Mouse (Mus musculus) C2C12 (cell line): ENCODE measurements at regions not wholly inside any gene's neighbourhood (a gene's known extent, or its start where the extent isn't known, plus 50 kb on each side); places are given as distances from the start of the nearest gene placed in this dataset.

Experiments used
- H3K27me3 ChIP-seq: one replicate; pipeline ENCODE4 v1.6.1; 2011; ENCODE audit not compliant: control insufficient read depth, insufficient read depth, insufficient read length
- H3K36me3 ChIP-seq: one replicate; pipeline ENCODE4 v1.6.1; 2011; ENCODE audit not compliant: control insufficient read depth, insufficient read depth
- H3K4me3 ChIP-seq: one replicate; pipeline ENCODE4 v1.5.1; 2011; ENCODE audit warnings: mild to moderate bottlenecking, control low read depth; ENCODE audit not compliant: poor library complexity, insufficient read depth, severe bottlenecking
- H3K79me2 ChIP-seq: one replicate; pipeline ENCODE4 v1.6.1; 2011; ENCODE audit not compliant: control insufficient read depth, insufficient read depth
- H3K79me3 ChIP-seq: one replicate; pipeline ENCODE4 v1.6.1; 2011; ENCODE audit warnings: low read depth, control low read depth
- H3ac ChIP-seq: one replicate; pipeline ENCODE3; 2011; ENCODE audit warnings: low read depth; ENCODE audit not compliant: control insufficient read depth, insufficient read length
- CEBPB ChIP-seq: IDR thresholded peaks from one replicate; pipeline ENCODE4 v1.6.1; 2011; ENCODE audit warnings: low read depth, mild to moderate bottlenecking, control low read depth, moderate library complexity
- CTCF ChIP-seq: IDR thresholded peaks from one replicate; pipeline ENCODE4 v1.5.1; 2011; ENCODE audit not compliant: control insufficient read depth, insufficient read depth, insufficient read length
- FOSL1 ChIP-seq: IDR thresholded peaks from one replicate; pipeline ENCODE4 v1.8.0; 2011; ENCODE audit warnings: mild to moderate bottlenecking, low read length; ENCODE audit not compliant: poor library complexity, insufficient read depth, severe bottlenecking
- MAX ChIP-seq: IDR thresholded peaks from one replicate; pipeline ENCODE4 v1.6.1; 2011; ENCODE audit warnings: mild to moderate bottlenecking, control low read depth
- MYOD1 ChIP-seq: IDR thresholded peaks from one replicate; pipeline ENCODE4 v1.6.1; 2011; ENCODE audit warnings: low read depth; ENCODE audit not compliant: control insufficient read depth, insufficient read length
- MYOG ChIP-seq: IDR thresholded peaks from one replicate; pipeline ENCODE4 v1.6.1; 2011; ENCODE audit not compliant: control insufficient read depth, insufficient read length; ENCODE audit errors: extremely low read depth
- USF1 ChIP-seq: IDR thresholded peaks from one replicate; pipeline ENCODE4 v1.6.1; 2011; ENCODE audit warnings: low read depth, mild to moderate bottlenecking, control low read depth, moderate library complexity

GRCm38 (mm10) chr9:69668475-69669090 is 92.2 kb downstream of the Foxb1 start:
- Histone ChIP-seq H3ac (no peak overlapping the region), H3K36me3 (no peaks in the 10 kb centered on the region), H3K79me3 (no peaks in the 10 kb centered on the region), H3K27me3 (peaks cover 39% of the 10 kb centered on the region), H3K79me2 (no peaks in the 10 kb centered on the region), H3K4me3 (no peak overlapping the region)
- TF ChIP-seq MYOD1, result no peak
- no peak for TF ChIP-seq MAX
- TF ChIP-seq CTCF, result no peak
- TF ChIP-seq FOSL1, result no peak
- no peak for TF ChIP-seq MYOG
- no peak for TF ChIP-seq CEBPB
- TF ChIP-seq USF1, result no peak

GRCm38 (mm10) chr9:69667064-69667533 is 93.6 kb downstream of the Foxb1 start:
- no peaks in the 10 kb centered on the region for H3K79me3 ChIP-seq
- peaks cover 31% of the 10 kb centered on the region for H3K27me3 ChIP-seq
- H3ac ChIP-seq, result no peak overlapping the region
- H3K36me3 ChIP-seq, result no peaks in the 10 kb centered on the region
- H3K79me2 ChIP-seq, result no peaks in the 10 kb centered on the region
- H3K4me3 ChIP-seq, result no peak overlapping the region
- TF ChIP-seq FOSL1 (no peak), MYOG (no peak), CTCF (no peak), CEBPB (no peak), MYOD1 (no peak), USF1 (no peak), MAX (no peak)

- TF ChIP-seq MYOG (no peak), CTCF (no peak), CEBPB (no peak), USF1 (no peak), MYOD1 (no peak)
- H3K79me2 ChIP-seq, result no peaks in the 10 kb centered on the region
- H3K79me3 ChIP-seq, result no peaks in the 10 kb centered on the region
- no peak overlapping the region for H3K4me3 ChIP-seq
- H3K27me3 ChIP-seq, result peaks cover 15% of the 10 kb centered on the region
- no peaks in the 10 kb centered on the region for H3K36me3 ChIP-seq
- no peak overlapping the region for H3ac ChIP-seq
Measured at GRCm38 (mm10) chr9:69664201-69664600, 96.5 kb downstream of the Foxb1 start.

DNA sequence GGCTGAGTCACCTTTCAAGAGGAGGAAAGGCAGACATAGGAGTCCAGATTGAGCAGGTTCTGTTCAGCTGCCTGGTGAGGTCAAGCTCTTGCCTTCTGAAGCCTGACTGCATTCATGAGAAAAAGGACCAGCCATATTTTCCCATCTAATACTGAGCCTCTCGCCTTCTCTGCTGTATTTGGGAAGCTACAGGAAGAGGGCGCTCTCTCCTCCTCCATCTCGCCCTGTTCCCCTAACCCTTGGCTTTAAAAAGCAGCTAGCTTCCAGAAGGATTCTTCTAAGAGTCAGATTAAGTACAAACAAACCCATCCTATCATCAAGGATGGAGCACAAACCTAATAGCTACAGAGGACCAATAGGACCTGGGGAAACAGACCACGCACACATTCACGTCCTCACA is 98.3 kb downstream of the Foxb1 start:
- TF ChIP-seq CTCF, result no peak
- Histone ChIP-seq H3ac (no peak overlapping the region), H3K79me2 (no peaks in the 10 kb centered on the region), H3K79me3 (no peaks in the 10 kb centered on the region), H3K27me3 (peaks cover 4% of the 10 kb centered on the region), H3K4me3 (no peak overlapping the region), H3K36me3 (no peaks in the 10 kb centered on the region)

DNA sequence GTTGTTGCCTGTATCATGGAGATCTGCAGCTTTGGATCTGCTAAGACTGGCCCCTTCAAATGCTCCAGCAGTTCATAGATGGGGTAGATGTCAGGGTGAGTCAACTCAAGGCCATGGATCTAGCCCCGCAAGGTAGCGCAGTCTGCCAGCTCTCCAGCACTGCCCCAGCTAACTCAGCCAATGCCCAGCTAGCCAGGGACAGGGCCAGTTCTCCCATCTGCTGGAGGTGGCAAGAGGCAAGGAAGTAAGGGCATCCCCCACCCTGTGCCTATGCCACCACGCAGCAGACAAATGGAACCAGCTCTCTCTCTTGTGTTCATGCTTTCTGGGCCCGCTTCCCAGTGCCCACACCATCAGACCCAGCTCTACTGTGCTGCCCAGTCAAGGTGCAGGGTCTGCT is 102.5 kb downstream of the Foxb1 start:
- H3K79me2 ChIP-seq, result no peaks in the 10 kb centered on the region
- no peak overlapping the region for H3K4me3 ChIP-seq
- H3ac ChIP-seq, result no peak overlapping the region
- H3K36me3 ChIP-seq, result no peaks in the 10 kb centered on the region
- H3K79me3 ChIP-seq, result no peaks in the 10 kb centered on the region
- H3K27me3 ChIP-seq, result peaks cover 4% of the 10 kb centered on the region
- TF ChIP-seq USF1 (no peak), MYOG (no peak), FOSL1 (no peak), MAX (no peak), CTCF (no peak), CEBPB (no peak), MYOD1 (no peak)

DNA sequence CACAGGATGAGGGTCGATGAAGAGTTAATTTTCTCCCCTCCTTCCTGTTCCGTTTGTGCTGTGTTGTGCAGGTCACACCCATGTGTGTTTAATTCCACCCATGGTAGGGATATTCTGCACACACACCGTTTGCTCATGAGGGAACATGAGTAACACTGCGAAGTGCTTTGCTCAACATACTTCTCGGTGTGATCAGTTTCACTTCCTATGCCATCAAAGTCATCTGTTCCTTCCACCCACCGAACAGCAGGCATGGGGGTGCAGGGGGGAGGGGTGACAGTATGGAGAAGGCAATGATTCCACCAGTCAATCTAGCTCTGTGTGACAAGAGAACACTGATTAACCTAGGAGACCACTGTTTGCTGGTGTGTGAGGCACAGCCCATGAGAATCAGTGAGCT is 104.7 kb downstream of the Foxb1 start:
- Histone ChIP-seq H3K79me3 (no peaks in the 10 kb centered on the region), H3K79me2 (no peaks in the 10 kb centered on the region), H3K4me3 (no peak overlapping the region), H3ac (no peak overlapping the region), H3K27me3 (peaks cover 4% of the 10 kb centered on the region), H3K36me3 (no peaks in the 10 kb centered on the region)
- no peak for TF ChIP-seq FOSL1
- TF ChIP-seq CTCF, result no peak
- TF ChIP-seq MAX, result no peak
- no peak for TF ChIP-seq MYOG
- no peak for TF ChIP-seq MYOD1
- TF ChIP-seq USF1, result no peak
- no peak for TF ChIP-seq CEBPB
